Mouse (Mus musculus): ENCODE data around the gene Gm26558.

DNA sequence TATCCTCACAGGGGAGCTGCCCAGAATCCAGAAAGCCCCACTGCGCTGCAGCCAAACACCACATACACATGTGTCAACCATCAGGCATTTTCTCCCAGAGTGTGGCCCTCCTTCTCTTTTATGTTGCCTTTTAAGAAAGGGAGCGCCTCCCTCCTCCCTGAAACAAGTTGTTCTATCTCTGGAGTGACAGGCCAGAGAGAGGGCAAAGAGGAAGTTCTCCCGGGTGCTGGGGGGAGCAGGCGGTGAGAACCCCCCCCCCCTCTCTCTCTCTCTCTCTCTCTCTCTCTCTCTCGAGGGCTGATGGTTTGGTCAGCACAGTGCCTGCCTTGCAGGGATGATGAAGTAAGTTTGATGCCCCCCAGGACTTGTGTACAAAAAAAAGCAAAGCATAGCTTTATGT lies 40.5 kb upstream of the Gm26558 start:
- TF ChIP-seq POLR2A (IDR thresholded peaks at IDR 0.05; ENCODE audit: borderline replicate concordance, low read depth, low read length) (no peak), CTCF (IDR thresholded peaks at IDR 0.05; ENCODE audit: low read depth, low read length) (no peak)

All from bone marrow macrophage, adult 2 months (primary cell).